8 mouse cellular contexts compared by ENCODE assay signal in genomic region chr4:45492681-45493081, GRCm38 (mm10). TPM values are rescaled to one million over a fixed set of nuclear protein-coding genes. Genes with fewer than 3 reads are reported as not detected.
DNase-seq lines count a peak whose midpoint lies in the region; ATAC-seq and TF ChIP-seq lines count a peak whose summit lies in the region.
"Had no signal": no experiment of that assay in that cellular context is flagged by ENCODE, and none has a peak within 500 bp of the region (broad histone marks: within the 10 kb centered on the region; RNA-seq: fewer than 3 reads in every experiment).

No protein-coding gene starts in this region.

- TF ChIP-seq POLR2A in kidney, adult 2 months (IDR thresholded peaks at IDR 0.05; ENCODE audit: low read depth, low read length): no peak

- H3K4me3 ChIP-seq in kidney, adult 2 months (ENCODE audit: insufficient read depth, low read depth, low read length): no peak overlapping the region
- H3K4me3 ChIP-seq in embryonic facial prominence, embryonic 11.5 days (ENCODE audit: low read depth, low read length): no peak overlapping the region
- no peak overlapping the region for H3K4me3 ChIP-seq in lung, embryonic 15.5 days

- H3K9ac ChIP-seq in embryonic facial prominence, embryonic 11.5 days (replicated peaks; ENCODE audit: low read length): no peak overlapping the region
- no peak overlapping the region for H3K9ac ChIP-seq in lung, embryonic 15.5 days

- 0 out of 2 replicates have a peak overlapping the region, but pooled peaks have one; percentile 7 for H3K4me2 ChIP-seq in embryonic facial prominence, embryonic 11.5 days (ENCODE audit: low read depth, low read length)
- peak overlapping the region; percentile 14 for H3K4me2 ChIP-seq in lung, embryonic 15.5 days

- H3K9me3 ChIP-seq in embryonic facial prominence, embryonic 11.5 days (replicated peaks; ENCODE audit: control insufficient read depth, low read length): no peaks in the 10 kb centered on the region
- no peaks in the 10 kb centered on the region for H3K9me3 ChIP-seq in lung, embryonic 15.5 days

- peak; percentile 39 for DNase-seq in kidney, adult 2 months
- DNase-seq in kidney, adult 9 months: no peak
- peak; percentile 23 for DNase-seq in embryonic facial prominence, embryonic 11.5 days (ENCODE audit: low spot score)
- peak; percentile 51 for DNase-seq in gastrocnemius, postnatal 25 days
- DNase-seq in layer of hippocampus, adult 18-20 months (ENCODE audit: low spot score in 2 of 2): no peak
- no peak for DNase-seq in right cerebral cortex, postnatal 36 days (ENCODE audit: low spot score in 2 of 2)
- DNase-seq: thymus, postnatal 4 days had no signal

- H3K4me1 ChIP-seq in kidney, adult 2 months (ENCODE audit: control insufficient read depth, insufficient read depth, low read length): peaks cover 91% of the 10 kb centered on the region
- peaks cover 48% of the 10 kb centered on the region for H3K4me1 ChIP-seq in embryonic facial prominence, embryonic 11.5 days (ENCODE audit: control insufficient read depth, insufficient read depth, low read length)
- peaks cover 92% of the 10 kb centered on the region for H3K4me1 ChIP-seq in lung, embryonic 15.5 days

- H3K36me3 ChIP-seq in kidney, adult 2 months (ENCODE audit: control insufficient read depth, insufficient read depth, low read length): no peaks in the 10 kb centered on the region
- H3K36me3 ChIP-seq in embryonic facial prominence, embryonic 11.5 days (replicated peaks; ENCODE audit: control insufficient read depth, insufficient read depth, low read depth, low read length): no peaks in the 10 kb centered on the region
- no peaks in the 10 kb centered on the region for H3K36me3 ChIP-seq in lung, embryonic 15.5 days

- no peaks in the 10 kb centered on the region for H3K27me3 ChIP-seq in kidney, adult 2 months (replicated peaks; ENCODE audit: control insufficient read depth, insufficient read depth, low read length)
- H3K27me3 ChIP-seq in embryonic facial prominence, embryonic 11.5 days (ENCODE audit: control insufficient read depth, insufficient read depth, low read length): no peaks in the 10 kb centered on the region
- H3K27me3 ChIP-seq in lung, embryonic 15.5 days: no peaks in the 10 kb centered on the region

- 33% methylated on average over 5 of the region's 5 CpGs for WGBS in kidney, adult 2 months
- WGBS in embryonic facial prominence, embryonic 11.5 days: 12% methylated on average over 5 of the region's 5 CpGs
- WGBS in lung, embryonic 15.5 days: 21% methylated on average over 5 of the region's 5 CpGs

- TF ChIP-seq CTCF in kidney, adult 2 months (conservative IDR thresholded peaks at IDR 0.05; ENCODE audit: insufficient read depth, insufficient read length, low read depth, low read length): no peak

- peak overlapping the region; percentile 72 for H3K27ac ChIP-seq in kidney, adult 2 months (ENCODE audit: insufficient read depth, low read depth, low read length)
- 0 out of 2 replicates have a peak overlapping the region, but pooled peaks have one; percentile 14 for H3K27ac ChIP-seq in embryonic facial prominence, embryonic 11.5 days (replicated peaks; ENCODE audit: low read depth, low read length)
- H3K27ac ChIP-seq in lung, embryonic 15.5 days: peak overlapping the region; percentile 97

- no peak for ATAC-seq in embryonic facial prominence, embryonic 11.5 days (replicated peaks; ENCODE audit: insufficient number of reproducible peaks, low FRiP score, low TSS enrichment, low read depth)
- ATAC-seq in lung, embryonic 15.5 days (ENCODE audit: borderline replicate concordance, extremely low read depth, low FRiP score, low TSS enrichment): no peak

RNA-seq across cellular contexts. Expression of gene Shb, which starts 39.6 kb away (rescaled TPM):
- polyA plus RNA-seq in kidney, adult 2 months (2012; rRNA removed): 57.1 and 59.4 TPM in 2 replicates
- polyA plus RNA-seq in embryonic facial prominence, embryonic 11.5 days (2014; fragmentation: Nextera tagmentation; extraction: Ambion mirVana): 5.8 and 7.5 TPM in 2 replicates
- 1 to 10 TPM; 5.4 to 8.0 TPM for total RNA-seq in gastrocnemius, postnatal 25 days (2021)
- 11.4 and 13.5 TPM in 2 replicates for polyA plus RNA-seq in lung, embryonic 15.5 days (2015; fragmentation: Nextera tagmentation; extraction: Ambion mirVana)
- 10 to 100 TPM; 13.2 to 16.5 TPM for total RNA-seq in layer of hippocampus, adult 18-20 months (2021)

Comparison
In these comparisons a context has a peak if more than half of its experiments do, and no peak if none do; other contexts are left out.
1. DNase-seq: peak in kidney, adult 2 months (single experiment), embryonic facial prominence, embryonic 11.5 days (single experiment) and gastrocnemius, postnatal 25 days (single experiment); none in kidney, adult 9 months (single experiment), layer of hippocampus, adult 18-20 months (0 of 2) and right cerebral cortex, postnatal 36 days (0 of 2).
2. H3K27ac ChIP-seq: peak in every context shown above with its lines; median percentile 97 in lung, embryonic 15.5 days; 72 in kidney, adult 2 months; 14 in embryonic facial prominence, embryonic 11.5 days.